Mouse (Mus musculus) stomach, postnatal 0 days (tissue): ENCODE measurements at regions not wholly inside any gene's neighbourhood (a gene's known extent, or its start where the extent isn't known, plus 50 kb on each side); places are given as distances from the start of the nearest gene placed in this dataset.

Experiments used
- CTCF ChIP-seq: IDR thresholded peaks from 2 replicates; pipeline ENCODE4 v1.5.1; 2016; ENCODE audit warnings: antibody characterized with exemption, low read depth, mild to moderate bottlenecking, moderate library complexity
- EP300 ChIP-seq: optimal IDR thresholded peaks from 2 replicates; pipeline ENCODE3; 2016; ENCODE audit warnings: antibody characterized with exemption

- TF ChIP-seq CTCF (no peak), EP300 (no peak)
Observed at GRCm38 (mm10) chr13:11205216-11205786, 844.7 kb upstream of the Chrm3 start.
